Mouse (Mus musculus) G1E (cell line): Measurements from ENCODE around the gene Serhl.
A peak's percentile ranks its signal among the peaks of the same experiment; 100 is the strongest.

ENCODE experiments used
- CTCF ChIP-seq: IDR thresholded peaks from 2 replicates; pipeline ENCODE4 v1.5.1; 2012; ENCODE audit warnings: low read depth, low read length, inconsistent platforms, mixed read lengths
- GATA1 ChIP-seq: IDR thresholded peaks from 2 replicates; pipeline ENCODE4 v1.6.1; 2012; ENCODE audit warnings: borderline replicate concordance, low read length, inconsistent platforms, mixed read lengths
- POLR2AphosphoS5 ChIP-seq: IDR thresholded peaks from 2 replicates; pipeline ENCODE4 v1.6.1; 2012; ENCODE audit warnings: low read depth, low read length, inconsistent platforms; ENCODE audit not compliant: insufficient replicate concordance
- TAL1 ChIP-seq: conservative IDR thresholded peaks from 2 replicates; pipeline ENCODE4 v1.6.1; 2012; ENCODE audit warnings: low read depth, low read length, inconsistent platforms, mixed read lengths

DNA sequence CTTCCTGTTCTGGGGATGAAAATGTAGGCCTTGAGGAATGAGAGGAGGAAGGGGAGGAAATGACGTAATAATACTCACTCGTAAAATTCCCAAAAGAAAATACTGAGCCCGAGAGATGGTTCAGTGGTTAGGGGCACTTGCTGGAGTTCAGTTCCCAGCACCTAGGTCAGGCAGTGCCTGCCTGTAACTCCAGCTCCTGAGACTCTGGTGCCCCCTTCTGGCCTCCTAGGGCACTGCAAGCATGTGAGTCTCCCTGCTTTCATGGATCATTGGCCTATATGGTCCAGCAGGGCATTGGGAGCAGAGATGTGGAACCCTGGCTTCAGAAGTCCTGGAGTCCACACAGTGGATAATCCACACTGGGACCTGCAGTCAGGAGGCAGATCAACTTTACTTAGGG, 43.0 kb upstream of the Serhl start:
- TF ChIP-seq POLR2AphosphoS5 (no peak), CTCF (peak; percentile 35; the same call in 1 of the 2 replicates), TAL1 (no peak), GATA1 (no peak)
